Mouse (Mus musculus): ENCODE measurements around the gene Pfas. TPM values are rescaled to one million over a fixed set of nuclear protein-coding genes. Genes with fewer than 3 reads are reported as not detected.
"Not testable (repeated sequence)": the region's sequence is repeated elsewhere in the genome, so short reads cannot be mapped to it uniquely, and the experiment has no call there.

Pfas gene
- polyA plus RNA-seq, 1 experiment from 2014 or later, result 32.9 TPM

DNA sequence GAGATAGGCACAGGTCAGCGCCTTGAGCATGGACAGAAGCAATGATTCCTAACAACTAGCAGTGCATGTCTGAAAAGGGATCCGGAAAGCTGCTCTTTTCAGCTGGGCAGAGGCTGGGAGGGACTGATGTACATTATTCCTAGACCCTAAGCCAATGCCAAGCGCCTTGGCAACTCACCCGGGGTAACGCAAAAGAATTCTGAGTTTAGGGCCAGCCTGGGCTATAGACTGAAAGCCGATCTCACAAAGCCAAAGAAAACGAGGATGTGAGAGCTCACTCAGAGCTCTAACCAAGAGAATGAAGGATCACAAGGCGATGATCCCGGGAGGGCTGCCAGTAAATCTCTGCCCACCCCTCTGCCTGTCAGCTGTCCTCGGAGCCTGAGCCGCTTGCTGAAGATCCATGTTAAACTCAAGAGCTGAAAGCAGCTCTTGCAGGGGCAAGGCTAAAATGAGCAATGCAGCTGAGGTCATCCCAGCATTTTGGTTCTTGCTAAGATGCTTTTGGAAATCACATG, 20.8 kb downstream of the Pfas start:
- Histone ChIP-seq H3K9me3 (ENCODE audit: control insufficient read depth, low read length) (no peaks in the 10 kb centered on the region), H3K9ac (ENCODE audit: low read length) (no peak overlapping the region), H3K36me3 (ENCODE audit: control insufficient read depth, insufficient read depth, low read length) (peaks cover 69% of the 10 kb centered on the region), H3K27ac (ENCODE audit: low read depth) (no peak overlapping the region), H3K4me3 (ENCODE audit: low read depth, low read length) (no peak overlapping the region), H3K27me3 (replicated peaks; ENCODE audit: control insufficient read depth, insufficient read depth, low read length) (no peaks in the 10 kb centered on the region), H3K4me1 (replicated peaks; ENCODE audit: control insufficient read depth, insufficient read depth, low read length) (no peaks in the 10 kb centered on the region), H3K4me2 (ENCODE audit: low read length) (no peak overlapping the region)
- DNase-seq (ENCODE audit: low spot score) (no peak), ATAC-seq (replicated peaks; ENCODE audit: low FRiP score, low TSS enrichment, low read depth) (no peak)
- 93% methylated on average over 11 of the region's 11 CpGs for WGBS

DNA sequence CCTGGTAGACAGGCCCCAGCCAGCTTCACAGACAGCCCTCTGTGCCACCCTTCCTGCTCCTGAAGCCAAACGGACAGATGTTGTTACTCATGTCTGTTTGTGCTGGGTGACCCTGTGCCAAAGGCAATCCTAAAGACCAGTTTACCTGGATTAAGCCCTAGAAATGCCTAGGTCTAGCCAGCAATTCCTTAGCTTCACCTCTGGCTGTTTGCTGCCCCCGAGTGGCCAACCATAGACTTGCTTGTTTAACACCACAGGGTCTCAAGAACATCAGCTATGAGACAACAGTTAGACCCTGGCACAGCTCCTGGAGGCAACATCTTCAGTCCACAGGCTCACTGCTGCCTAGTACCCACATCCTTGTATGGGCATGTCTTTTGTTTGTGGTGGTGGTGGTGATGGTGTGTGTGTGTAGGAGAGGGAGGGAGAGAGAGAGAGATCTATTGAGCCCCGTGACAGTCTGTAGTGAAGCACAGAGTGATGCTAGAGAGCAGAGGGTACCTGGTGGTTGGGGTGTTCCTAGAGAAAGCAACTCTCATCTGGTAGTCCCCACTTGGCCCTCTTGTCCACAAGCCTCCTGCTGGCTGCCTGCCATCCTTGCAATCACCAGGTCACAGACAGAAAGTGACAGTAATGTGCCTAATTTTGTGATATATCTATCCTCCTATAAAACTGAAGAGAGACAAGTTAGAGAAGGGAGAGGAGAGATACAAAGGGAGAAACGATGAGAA, 25.5 kb downstream of the Pfas start:
- Histone ChIP-seq H3K27me3 (replicated peaks; ENCODE audit: control insufficient read depth, insufficient read depth, low read length) (no peaks in the 10 kb centered on the region), H3K36me3 (ENCODE audit: control insufficient read depth, insufficient read depth, low read length) (peaks cover 23% of the 10 kb centered on the region), H3K4me1 (replicated peaks; ENCODE audit: control insufficient read depth, insufficient read depth, low read length) (no peaks in the 10 kb centered on the region), H3K9me3 (ENCODE audit: control insufficient read depth, low read length) (no peaks in the 10 kb centered on the region), H3K27ac (ENCODE audit: low read depth) (no peak overlapping the region), H3K9ac (ENCODE audit: low read length) (no peak overlapping the region), H3K4me3 (ENCODE audit: low read depth, low read length) (no peak overlapping the region), H3K4me2 (ENCODE audit: low read length) (no peak overlapping the region)
- ATAC-seq (replicated peaks; ENCODE audit: low FRiP score, low TSS enrichment, low read depth), result 0 out of 2 replicates have a peak, but pooled peaks have one; percentile 63
- peak; percentile 90 for DNase-seq (ENCODE audit: low spot score)
- 29% methylated on average over 4 of the region's 4 CpGs for WGBS

DNA sequence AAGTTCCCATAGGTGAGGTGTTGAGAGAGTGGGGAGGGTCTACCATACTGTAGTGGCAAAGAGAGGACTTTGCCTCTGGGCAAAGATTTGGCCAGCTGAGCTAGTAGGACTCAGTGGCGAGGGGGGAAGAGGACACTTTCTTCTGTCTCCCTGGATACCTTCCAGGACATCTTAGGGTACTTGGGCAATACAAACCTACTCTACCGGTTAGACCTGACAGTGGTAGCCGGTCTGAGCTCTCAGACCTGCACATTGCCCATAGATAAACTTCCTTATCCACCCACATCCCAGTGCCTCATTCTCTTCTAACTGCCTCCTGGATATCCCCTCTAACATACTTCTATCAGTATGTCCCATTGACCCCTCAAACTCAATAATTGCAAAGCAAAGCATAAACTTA, 27.3 kb downstream of the Pfas start:
- H3K4me2 ChIP-seq (ENCODE audit: low read length), result no peak overlapping the region
- no peak for DNase-seq (ENCODE audit: low spot score)
- no peak for ATAC-seq (replicated peaks; ENCODE audit: low FRiP score, low TSS enrichment, low read depth)
- WGBS, result 53% methylated on average over 3 of the region's 3 CpGs
- no peak overlapping the region for H3K9ac ChIP-seq (ENCODE audit: low read length)
- no peak overlapping the region for H3K4me3 ChIP-seq (ENCODE audit: low read depth, low read length)
- no peaks in the 10 kb centered on the region for H3K4me1 ChIP-seq (replicated peaks; ENCODE audit: control insufficient read depth, insufficient read depth, low read length)
- H3K9me3 ChIP-seq (ENCODE audit: control insufficient read depth, low read length), result no peaks in the 10 kb centered on the region
- no peaks in the 10 kb centered on the region for H3K27me3 ChIP-seq (replicated peaks; ENCODE audit: control insufficient read depth, insufficient read depth, low read length)
- H3K27ac ChIP-seq (ENCODE audit: low read depth), result no peak overlapping the region
- peaks cover 7% of the 10 kb centered on the region for H3K36me3 ChIP-seq (ENCODE audit: control insufficient read depth, insufficient read depth, low read length)

DNA sequence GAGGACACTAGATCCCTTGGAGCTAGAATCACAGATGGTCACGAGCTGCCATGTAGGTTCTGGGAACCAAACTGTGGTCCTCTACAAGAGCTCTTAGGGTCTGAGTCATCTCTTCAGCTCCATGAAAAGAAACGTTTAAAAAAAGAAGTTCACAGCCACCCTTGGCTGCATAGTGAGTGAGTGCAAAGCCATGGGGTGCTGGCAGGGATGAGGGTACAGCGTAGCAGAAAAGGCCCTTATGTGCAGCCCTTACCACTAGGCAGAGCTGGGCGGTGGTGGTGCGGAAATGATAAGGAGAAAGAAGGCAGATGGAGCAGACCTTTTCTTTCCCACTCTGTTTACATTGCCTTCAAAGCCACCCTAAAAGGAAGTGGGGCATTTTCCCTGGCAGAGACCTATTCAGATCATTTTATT, 28.9 kb downstream of the Pfas start:
- Histone ChIP-seq H3K27ac (ENCODE audit: low read depth) (no peak overlapping the region), H3K4me3 (ENCODE audit: low read depth, low read length) (no peak overlapping the region), H3K9me3 (ENCODE audit: control insufficient read depth, low read length) (no peaks in the 10 kb centered on the region), H3K4me1 (replicated peaks; ENCODE audit: control insufficient read depth, insufficient read depth, low read length) (no peaks in the 10 kb centered on the region), H3K27me3 (replicated peaks; ENCODE audit: control insufficient read depth, insufficient read depth, low read length) (no peaks in the 10 kb centered on the region), H3K36me3 (ENCODE audit: control insufficient read depth, insufficient read depth, low read length) (no peaks in the 10 kb centered on the region), H3K4me2 (ENCODE audit: low read length) (no peak overlapping the region), H3K9ac (ENCODE audit: low read length) (no peak overlapping the region)
- 52% methylated on average over 5 of the region's 5 CpGs for WGBS
- no peak for DNase-seq (ENCODE audit: low spot score)
- no peak for ATAC-seq (replicated peaks; ENCODE audit: low FRiP score, low TSS enrichment, low read depth)

DNA sequence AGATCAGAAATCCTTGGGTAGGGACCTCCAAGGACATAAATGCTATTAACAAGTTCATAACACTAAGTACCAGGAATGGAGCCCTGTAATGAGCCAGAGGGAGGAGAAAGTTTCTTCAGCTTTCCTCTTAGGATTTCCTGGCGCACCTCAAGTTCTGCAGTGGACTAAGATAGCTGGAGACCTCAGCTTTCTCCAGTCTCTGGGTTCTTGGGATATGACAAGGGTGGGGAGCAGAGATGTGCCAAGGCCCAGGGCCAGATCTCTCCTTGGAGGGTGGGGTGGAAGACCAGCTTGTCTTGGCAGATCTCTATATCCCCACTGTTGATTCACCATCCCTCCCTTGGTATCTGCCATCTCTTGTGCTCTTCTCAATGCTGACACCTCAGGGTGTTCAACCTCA, 32.7 kb downstream of the Pfas start:
- H3K27ac ChIP-seq (ENCODE audit: low read depth), result no peak overlapping the region
- no peaks in the 10 kb centered on the region for H3K27me3 ChIP-seq (replicated peaks; ENCODE audit: control insufficient read depth, insufficient read depth, low read length)
- no peak for ATAC-seq (replicated peaks; ENCODE audit: low FRiP score, low TSS enrichment, low read depth)
- H3K4me2 ChIP-seq (ENCODE audit: low read length), result no peak overlapping the region
- 91% methylated on average over 1 of the region's 1 CpGs for WGBS
- no peak overlapping the region for H3K9ac ChIP-seq (ENCODE audit: low read length)
- peaks cover 4% of the 10 kb centered on the region; the same call in 1 of the 2 replicates for H3K4me1 ChIP-seq (replicated peaks; ENCODE audit: control insufficient read depth, insufficient read depth, low read length)
- no peaks in the 10 kb centered on the region for H3K9me3 ChIP-seq (ENCODE audit: control insufficient read depth, low read length)
- no peaks in the 10 kb centered on the region for H3K36me3 ChIP-seq (ENCODE audit: control insufficient read depth, insufficient read depth, low read length)
- DNase-seq (ENCODE audit: low spot score), result no peak
- no peak overlapping the region for H3K4me3 ChIP-seq (ENCODE audit: low read depth, low read length)

DNA sequence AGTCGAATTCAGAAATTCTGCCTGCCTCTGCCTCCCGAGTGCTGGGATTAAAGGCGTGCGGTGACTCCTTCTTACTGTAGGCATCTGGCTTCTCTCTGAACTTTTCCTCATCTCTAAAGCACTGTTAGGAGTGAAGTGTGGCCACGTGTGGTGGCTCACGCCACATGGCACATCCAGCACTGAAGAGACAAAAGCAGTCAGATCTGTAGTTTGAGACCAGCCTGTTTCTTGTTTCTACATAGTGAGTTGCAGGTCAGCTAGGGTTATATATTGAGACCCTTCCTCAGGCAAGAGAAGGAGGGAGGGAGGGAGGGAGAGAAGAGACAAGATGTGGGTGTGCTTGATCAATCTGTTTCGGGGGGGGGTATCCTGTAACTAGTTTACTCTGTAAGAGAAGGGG, 33.2 kb downstream of the Pfas start, which contains the start of gene Rangrf:
Gene Rangrf, minus strand, starts transcription at position 101 of the 400 bp plus-strand sequence.
- 0 out of 2 replicates have a peak within 1 kb of the TSS, but pooled peaks have one; percentile 7 for H3K9ac ChIP-seq (ENCODE audit: low read length)
- peak within 1 kb of the TSS; percentile 76 for H3K4me2 ChIP-seq (ENCODE audit: low read length)
- no peak within 1 kb of the TSS for H3K27ac ChIP-seq (ENCODE audit: low read depth)
- no peaks in the 10 kb centered on the region for H3K27me3 ChIP-seq (replicated peaks; ENCODE audit: control insufficient read depth, insufficient read depth, low read length)
- peak within 1 kb of the TSS; percentile 46 for H3K4me3 ChIP-seq (ENCODE audit: low read depth, low read length)
- 77% methylated on average over 7 of the region's 7 CpGs for WGBS
- H3K36me3 ChIP-seq (ENCODE audit: control insufficient read depth, insufficient read depth, low read length), result no peaks in the 10 kb centered on the region
- ATAC-seq (replicated peaks; ENCODE audit: low FRiP score, low TSS enrichment, low read depth), result no peak
- H3K4me1 ChIP-seq (replicated peaks; ENCODE audit: control insufficient read depth, insufficient read depth, low read length), result peaks cover 4% of the 10 kb centered on the region; the same call in 1 of the 2 replicates
- no peak for DNase-seq (ENCODE audit: low spot score)
- H3K9me3 ChIP-seq (ENCODE audit: control insufficient read depth, low read length), result no peaks in the 10 kb centered on the region

DNA sequence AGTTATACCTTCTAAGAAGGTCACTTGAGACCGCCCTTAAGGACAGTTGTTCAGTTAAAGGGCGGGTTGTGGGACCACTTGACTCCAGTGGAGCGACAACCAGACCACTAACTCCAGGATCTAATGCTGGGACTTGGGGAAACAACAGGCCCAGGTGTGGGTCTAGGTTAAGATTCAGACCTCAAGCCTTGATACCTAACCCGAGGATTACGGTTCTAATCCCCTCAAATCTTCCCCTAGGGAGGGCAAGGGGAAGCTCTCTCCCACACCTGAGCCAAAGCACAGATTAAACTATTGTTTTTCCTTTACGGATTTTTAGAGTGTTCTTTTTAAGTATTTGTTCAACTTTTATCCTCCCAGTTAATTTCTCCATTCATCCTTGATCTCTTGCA, 34.2 kb downstream of the Pfas start:
- Histone ChIP-seq H3K36me3 (ENCODE audit: control insufficient read depth, insufficient read depth, low read length) (no peaks in the 10 kb centered on the region), H3K27ac (ENCODE audit: low read depth) (no peak overlapping the region), H3K4me1 (replicated peaks; ENCODE audit: control insufficient read depth, insufficient read depth, low read length) (peaks cover 4% of the 10 kb centered on the region; the same call in 1 of the 2 replicates), H3K4me3 (ENCODE audit: low read depth, low read length) (peak overlapping the region; percentile 46), H3K9ac (ENCODE audit: low read length) (0 out of 2 replicates have a peak overlapping the region, but pooled peaks have one; percentile 7), H3K4me2 (ENCODE audit: low read length) (peak overlapping the region; percentile 76), H3K9me3 (ENCODE audit: control insufficient read depth, low read length) (no peaks in the 10 kb centered on the region), H3K27me3 (replicated peaks; ENCODE audit: control insufficient read depth, insufficient read depth, low read length) (no peaks in the 10 kb centered on the region)
- DNase-seq (ENCODE audit: low spot score) (no peak), ATAC-seq (replicated peaks; ENCODE audit: low FRiP score, low TSS enrichment, low read depth) (no peak)
- WGBS, result 36% methylated on average over 6 of the region's 6 CpGs

DNA sequence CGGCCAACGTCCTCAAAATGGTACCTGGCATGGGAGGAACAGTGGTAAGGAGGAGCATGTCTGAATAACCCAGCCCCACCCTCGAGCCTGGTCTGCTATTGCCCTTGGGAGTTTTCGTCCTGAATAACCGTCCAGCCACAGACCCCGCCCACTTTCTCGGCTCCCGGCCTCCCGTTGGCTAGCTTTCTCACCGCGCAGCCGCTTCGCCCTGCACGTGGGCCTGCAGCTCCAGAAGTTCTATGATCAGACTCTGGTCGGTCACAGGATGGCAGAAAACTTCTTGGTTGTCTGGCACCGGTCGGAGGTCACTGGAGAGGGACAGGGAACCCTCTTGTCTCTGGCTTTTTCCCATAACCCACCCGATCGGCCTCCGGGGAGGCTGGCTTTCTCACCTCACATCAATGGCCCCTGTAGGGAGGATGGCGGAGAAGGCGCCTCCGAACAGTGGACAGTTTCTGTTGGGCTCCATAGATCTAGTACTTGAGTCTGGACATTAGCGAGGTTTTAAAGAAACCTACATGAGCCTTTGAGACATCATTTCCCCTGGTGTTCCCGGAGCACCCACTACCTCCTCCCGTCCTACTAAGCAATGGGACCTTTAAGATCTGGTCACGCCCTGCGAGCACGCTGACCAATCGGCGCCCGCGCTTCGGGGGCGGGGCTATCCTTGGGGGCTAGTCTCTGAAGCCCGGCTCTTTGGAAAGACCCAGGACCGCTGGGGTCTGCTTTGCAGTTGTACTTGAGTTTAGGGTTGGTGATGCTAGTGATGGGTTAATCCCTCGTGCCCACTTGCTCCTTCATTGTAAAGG, 34.8 kb downstream of the Pfas start:
- under 1% methylated on average over 37 of the region's 38 CpGs for WGBS
- Histone ChIP-seq H3K4me2 (ENCODE audit: low read length) (peak overlapping the region; percentile 76), H3K9ac (ENCODE audit: low read length) (peak overlapping the region; percentile 32; the same call in 1 of the 2 replicates), H3K4me3 (ENCODE audit: low read depth, low read length) (peak overlapping the region; percentile 46)
- DNase-seq (ENCODE audit: low spot score) (peak; percentile 92), ATAC-seq (replicated peaks; ENCODE audit: low FRiP score, low TSS enrichment, low read depth) (peak; percentile 91)
- H3K9me3 ChIP-seq (ENCODE audit: control insufficient read depth, low read length); H3K36me3 ChIP-seq (ENCODE audit: control insufficient read depth, insufficient read depth, low read length); H3K27me3 ChIP-seq (replicated peaks; ENCODE audit: control insufficient read depth, insufficient read depth, low read length); H3K4me1 ChIP-seq (replicated peaks; ENCODE audit: control insufficient read depth, insufficient read depth, low read length); H3K27ac ChIP-seq (ENCODE audit: low read depth): not testable (repeated sequence)

Measured in intestine, embryonic 14.5 days (tissue).